Mouse (Mus musculus) brown adipose tissue, adult 24 weeks (tissue): ENCODE results near the gene Sbf2. TPM values are rescaled to one million over a fixed set of nuclear protein-coding genes. Genes with fewer than 3 reads are reported as not detected.
"Not testable (repeated sequence)": the region's sequence is repeated elsewhere in the genome, so short reads cannot be mapped to it uniquely, and the experiment has no call there.

Experiments used
- H3K27ac ChIP-seq: fragments of 200-500 bp; replicated peaks from 2 replicates; pipeline ENCODE4 v1.5.1; 2012; ENCODE audit warnings: low read depth, mild to moderate bottlenecking, low read length
- H3K4me1 ChIP-seq: fragments of 200-500 bp; 2 replicates; pipeline ENCODE4 v1.6.1; 2012; ENCODE audit warnings: low read length, mixed read lengths; ENCODE audit not compliant: control insufficient read depth, insufficient read depth, insufficient read length
- H3K4me3 ChIP-seq: fragments of 200-500 bp; 2 replicates; pipeline ENCODE4 v1.5.1; 2012; ENCODE audit warnings: low read depth, mild to moderate bottlenecking, low read length, moderate library complexity; ENCODE audit not compliant: insufficient read depth
- polyA plus RNA-seq: library from polyadenylated mRNA; stranded (reverse); fragments of >200 nt; gene quantifications from 2 replicates; pipeline ENCODE4 v1.2.4, GENCODE M21; 2012; ENCODE audit not compliant: missing spikeins, insufficient read depth, insufficient read length

Gene Sbf2
- polyA plus RNA-seq, 1 experiment: 16.6 TPM

- no peak overlapping the region for H3K4me3 ChIP-seq
- peaks cover 3% of the 10 kb centered on the region; the same call in 1 of the 2 replicates for H3K4me1 ChIP-seq
- H3K27ac ChIP-seq: no peak overlapping the region
Measured at GRCm38 (mm10) chr7:110561647-110562046, 53.1 kb downstream of the Sbf2 start.

GRCm38 (mm10) chr7:110557001-110557400 lies 57.7 kb downstream of the Sbf2 start:
- H3K27ac ChIP-seq: no peak overlapping the region
- H3K4me3 ChIP-seq: no peak overlapping the region
- no peaks in the 10 kb centered on the region; the same call in 1 of the 2 replicates for H3K4me1 ChIP-seq

GRCm38 (mm10) chr7:110556221-110556620 lies 58.5 kb downstream of the Sbf2 start:
- H3K27ac ChIP-seq: no peak overlapping the region
- H3K4me1 ChIP-seq: no peaks in the 10 kb centered on the region; the same call in 1 of the 2 replicates
- H3K4me3 ChIP-seq: no peak overlapping the region

- Histone ChIP-seq H3K27ac (no peak overlapping the region), H3K4me3 (no peak overlapping the region), H3K4me1 (no peaks in the 10 kb centered on the region; the same call in 1 of the 2 replicates)
Measured at GRCm38 (mm10) chr7:110555260-110555659, 59.5 kb downstream of the Sbf2 start.

GRCm38 (mm10) chr7:110548268-110548667 lies 66.5 kb downstream of the Sbf2 start:
- H3K4me3 ChIP-seq: no peak overlapping the region
- no peak overlapping the region for H3K27ac ChIP-seq
- no peaks in the 10 kb centered on the region for H3K4me1 ChIP-seq

- Histone ChIP-seq H3K27ac (no peak overlapping the region), H3K4me3 (no peak overlapping the region), H3K4me1 (peaks cover 6% of the 10 kb centered on the region; the same call in 1 of the 2 replicates)
Measured at GRCm38 (mm10) chr7:110543341-110543740, 71.4 kb downstream of the Sbf2 start.

GRCm38 (mm10) chr7:110539266-110539665 lies 75.5 kb downstream of the Sbf2 start:
- H3K27ac ChIP-seq: peak overlapping the region; percentile 92
- peaks cover 6% of the 10 kb centered on the region; the same call in 1 of the 2 replicates for H3K4me1 ChIP-seq
- H3K4me3 ChIP-seq: no peak overlapping the region

- H3K27ac ChIP-seq, H3K4me1 ChIP-seq, H3K4me3 ChIP-seq: not testable (repeated sequence)
Measured at GRCm38 (mm10) chr7:110530295-110530694, 84.4 kb downstream of the Sbf2 start.

GRCm38 (mm10) chr7:110525090-110525775 lies 89.5 kb downstream of the Sbf2 start:
- Histone ChIP-seq H3K27ac (peak overlapping the region; percentile 53; the same call in 1 of the 2 replicates), H3K4me1 (peaks cover 3% of the 10 kb centered on the region), H3K4me3 (no peak overlapping the region)

GRCm38 (mm10) chr7:110516241-110517220 lies 98.2 kb downstream of the Sbf2 start:
- Histone ChIP-seq H3K4me1 (peaks cover 2% of the 10 kb centered on the region), H3K27ac (no peak overlapping the region), H3K4me3 (no peak overlapping the region)

GRCm38 (mm10) chr7:110514131-110514530 lies 100.6 kb downstream of the Sbf2 start:
- Histone ChIP-seq H3K27ac (no peak overlapping the region), H3K4me3 (no peak overlapping the region), H3K4me1 (peaks cover 2% of the 10 kb centered on the region)

GRCm38 (mm10) chr7:110498653-110499052 lies 116.1 kb downstream of the Sbf2 start:
- H3K4me3 ChIP-seq: no peak overlapping the region
- H3K27ac ChIP-seq: no peak overlapping the region
- no peaks in the 10 kb centered on the region for H3K4me1 ChIP-seq

GRCm38 (mm10) chr7:110491038-110491437 lies 123.7 kb downstream of the Sbf2 start:
- Histone ChIP-seq H3K4me3 (no peak overlapping the region), H3K27ac (no peak overlapping the region), H3K4me1 (no peaks in the 10 kb centered on the region)

GRCm38 (mm10) chr7:110485051-110485450 lies 129.7 kb downstream of the Sbf2 start:
- Histone ChIP-seq H3K27ac (no peak overlapping the region), H3K4me1 (no peaks in the 10 kb centered on the region), H3K4me3 (no peak overlapping the region)

GRCm38 (mm10) chr7:110470987-110471386 lies 143.7 kb downstream of the Sbf2 start:
- Histone ChIP-seq H3K4me1 (0 out of 2 replicates have a peak, but pooled peaks cover under 1% of the 10 kb centered on the region), H3K4me3 (no peak overlapping the region), H3K27ac (no peak overlapping the region)
